In genomic region chr2:13175536-13176303, GRCm38 (mm10) we compare ENCODE assay signal across 9 mouse cellular contexts.
DNase-seq lines count a peak whose midpoint lies in the region; ATAC-seq and TF ChIP-seq lines count a peak whose summit lies in the region.
"Had no signal": no experiment of that assay in that cellular context is flagged by ENCODE, and none has a peak within 500 bp of the region (broad histone marks: within the 10 kb centered on the region; RNA-seq: fewer than 3 reads in every experiment).

No protein-coding gene starts in this region.

- H3K27ac ChIP-seq in embryonic facial prominence, embryonic 11.5 days (replicated peaks; ENCODE audit: low read depth, low read length): no peak overlapping the region
- H3K27ac ChIP-seq in embryonic facial prominence, embryonic 10.5 days (replicated peaks): no peak overlapping the region
- H3K27ac ChIP-seq in hindbrain, embryonic 10.5 days: peak overlapping the region; percentile 6; the same call in 1 of the 2 replicates
- H3K27ac ChIP-seq in midbrain, embryonic 15.5 days: peak overlapping the region; percentile 55; the same call in 1 of the 2 replicates
- H3K27ac ChIP-seq in stomach, postnatal 0 days (replicated peaks): no peak overlapping the region
- H3K27ac ChIP-seq: stomach, embryonic 15.5 days had no signal

- no peaks in the 10 kb centered on the region for H3K9me3 ChIP-seq in embryonic facial prominence, embryonic 11.5 days (replicated peaks; ENCODE audit: control insufficient read depth, low read length)
- H3K9me3 ChIP-seq in embryonic facial prominence, embryonic 10.5 days: no peaks in the 10 kb centered on the region
- no peaks in the 10 kb centered on the region for H3K9me3 ChIP-seq in hindbrain, embryonic 10.5 days
- H3K9me3 ChIP-seq in midbrain, embryonic 15.5 days: no peaks in the 10 kb centered on the region
- H3K9me3 ChIP-seq in stomach, postnatal 0 days (ENCODE audit: control insufficient read depth, low read length): no peaks in the 10 kb centered on the region
- H3K9me3 ChIP-seq: stomach, embryonic 15.5 days had no signal

- DNase-seq in embryonic facial prominence, embryonic 11.5 days (ENCODE audit: low spot score): no peak
- DNase-seq in embryonic facial prominence, embryonic 10.5 days (ENCODE audit: low spot score): no peak
- peak; percentile 9 for DNase-seq in ZHBTc4 (ENCODE audit: low read depth, low spot score)
- peak; percentile 25 for DNase-seq in hindbrain, embryonic 10.5 days (ENCODE audit: low spot score)
- no peak for DNase-seq in lung, postnatal 36 days
- DNase-seq in cerebellum, postnatal 4 days (ENCODE audit: low spot score in 2 of 2): no peak
- no peak for DNase-seq in stomach, postnatal 0 days (ENCODE audit: low spot score)

- H3K4me2 ChIP-seq in embryonic facial prominence, embryonic 11.5 days (ENCODE audit: low read depth, low read length): no peak overlapping the region
- H3K4me2 ChIP-seq in midbrain, embryonic 15.5 days: peak overlapping the region; percentile 50
- H3K4me2 ChIP-seq in stomach, postnatal 0 days (replicated peaks; ENCODE audit: low read depth): no peak overlapping the region
- H3K4me2 ChIP-seq: stomach, embryonic 15.5 days had no signal

- no peaks in the 10 kb centered on the region for H3K4me1 ChIP-seq in embryonic facial prominence, embryonic 11.5 days (ENCODE audit: control insufficient read depth, insufficient read depth, low read length)
- peaks cover 8% of the 10 kb centered on the region for H3K4me1 ChIP-seq in embryonic facial prominence, embryonic 10.5 days
- H3K4me1 ChIP-seq in hindbrain, embryonic 10.5 days (replicated peaks): peaks cover 29% of the 10 kb centered on the region
- peaks cover 37% of the 10 kb centered on the region for H3K4me1 ChIP-seq in midbrain, embryonic 15.5 days
- H3K4me1 ChIP-seq in stomach, postnatal 0 days (replicated peaks; ENCODE audit: control insufficient read depth, insufficient read depth): no peaks in the 10 kb centered on the region
- H3K4me1 ChIP-seq: stomach, embryonic 15.5 days had no signal

- TF ChIP-seq CTCF in stomach, postnatal 0 days (IDR thresholded peaks at IDR 0.05; ENCODE audit: low read depth): no peak

- H3K36me3 ChIP-seq in embryonic facial prominence, embryonic 11.5 days (replicated peaks; ENCODE audit: control insufficient read depth, insufficient read depth, low read depth, low read length): no peaks in the 10 kb centered on the region
- H3K36me3 ChIP-seq in embryonic facial prominence, embryonic 10.5 days (replicated peaks): no peaks in the 10 kb centered on the region
- H3K36me3 ChIP-seq in hindbrain, embryonic 10.5 days: no peaks in the 10 kb centered on the region
- no peaks in the 10 kb centered on the region for H3K36me3 ChIP-seq in midbrain, embryonic 15.5 days (replicated peaks)
- H3K36me3 ChIP-seq in stomach, postnatal 0 days (ENCODE audit: control insufficient read depth, insufficient read depth, low read length): no peaks in the 10 kb centered on the region
- H3K36me3 ChIP-seq: stomach, embryonic 15.5 days had no signal

- no peak for TF ChIP-seq EP300 in stomach, postnatal 0 days (optimal IDR thresholded peaks at IDR 0.05)

- H3K9ac ChIP-seq in embryonic facial prominence, embryonic 11.5 days (replicated peaks; ENCODE audit: low read length): no peak overlapping the region
- H3K9ac ChIP-seq in midbrain, embryonic 15.5 days: peak overlapping the region; percentile 4; the same call in 1 of the 2 replicates
- H3K9ac ChIP-seq in stomach, postnatal 0 days (ENCODE audit: low read length): no peak overlapping the region
- H3K9ac ChIP-seq: stomach, embryonic 15.5 days had no signal

- H3K27me3 ChIP-seq in embryonic facial prominence, embryonic 11.5 days (ENCODE audit: control insufficient read depth, insufficient read depth, low read length): no peaks in the 10 kb centered on the region
- H3K27me3 ChIP-seq in embryonic facial prominence, embryonic 10.5 days (replicated peaks; ENCODE audit: low read depth, poor library complexity, severe bottlenecking): no peaks in the 10 kb centered on the region
- no peaks in the 10 kb centered on the region for H3K27me3 ChIP-seq in hindbrain, embryonic 10.5 days (ENCODE audit: insufficient read depth, poor library complexity, severe bottlenecking)
- H3K27me3 ChIP-seq in midbrain, embryonic 15.5 days (replicated peaks): no peaks in the 10 kb centered on the region
- H3K27me3 ChIP-seq in stomach, postnatal 0 days (ENCODE audit: control insufficient read depth, insufficient read depth, low read length): no peaks in the 10 kb centered on the region
- H3K27me3 ChIP-seq: stomach, embryonic 15.5 days had no signal

- H3K4me3 ChIP-seq in embryonic facial prominence, embryonic 11.5 days (ENCODE audit: low read depth, low read length): no peak overlapping the region
- H3K4me3 ChIP-seq in embryonic facial prominence, embryonic 10.5 days: no peak overlapping the region
- H3K4me3 ChIP-seq in hindbrain, embryonic 10.5 days: no peak overlapping the region
- peak overlapping the region; percentile 24 for H3K4me3 ChIP-seq in midbrain, embryonic 15.5 days
- H3K4me3 ChIP-seq in stomach, postnatal 0 days (ENCODE audit: low read depth, low read length): no peak overlapping the region
- H3K4me3 ChIP-seq: stomach, embryonic 15.5 days had no signal

- ATAC-seq in embryonic facial prominence, embryonic 11.5 days (replicated peaks; ENCODE audit: insufficient number of reproducible peaks, low FRiP score, low TSS enrichment, low read depth): peak; percentile 77
- ATAC-seq in midbrain, embryonic 15.5 days (replicated peaks): peak; percentile 91
- no peak for ATAC-seq in stomach, postnatal 0 days (ENCODE audit: low FRiP score, low TSS enrichment)

- 71% methylated on average over 28 of the region's 28 CpGs for WGBS in embryonic facial prominence, embryonic 11.5 days
- whole genome bisulfite sequencing in embryonic facial prominence, embryonic 10.5 days: 74% methylated on average over 28 of the region's 28 CpGs
- 74% methylated on average over 28 of the region's 28 CpGs for WGBS in hindbrain, embryonic 10.5 days
- WGBS in midbrain, embryonic 15.5 days: 19% methylated on average over 28 of the region's 28 CpGs
- WGBS in stomach, postnatal 0 days: 71% methylated on average over 28 of the region's 28 CpGs

Comparison
In these comparisons a context has a peak if more than half of its experiments do, and no peak if none do; other contexts are left out.
1. DNase-seq: peak in ZHBTc4 (single experiment) and hindbrain, embryonic 10.5 days (single experiment); none in embryonic facial prominence, embryonic 11.5 days (single experiment), embryonic facial prominence, embryonic 10.5 days (single experiment), lung, postnatal 36 days (single experiment), cerebellum, postnatal 4 days (0 of 2) and stomach, postnatal 0 days (single experiment).
2. H3K27ac ChIP-seq: peak in hindbrain, embryonic 10.5 days (single experiment) and midbrain, embryonic 15.5 days (single experiment); none in embryonic facial prominence, embryonic 11.5 days (single experiment), embryonic facial prominence, embryonic 10.5 days (single experiment) and stomach, postnatal 0 days (single experiment).